Mouse (Mus musculus) central nervous system, embryonic 11.5 days (tissue): ENCODE results near the gene Gm21170. TPM values are rescaled to one million over a fixed set of nuclear protein-coding genes. Genes with fewer than 3 reads are reported as not detected.

Experiments used
- polyA plus RNA-seq: library from polyadenylated mRNA; depleted of rRNA; stranded (reverse); fragments of >200 nt; gene quantifications from 2 replicates; pipeline ENCODE4 v1.2.3, GENCODE M21; 2012; rRNA removed

The Gm21170 gene
- polyA plus RNA-seq: not detected in 2 replicates

DNA sequence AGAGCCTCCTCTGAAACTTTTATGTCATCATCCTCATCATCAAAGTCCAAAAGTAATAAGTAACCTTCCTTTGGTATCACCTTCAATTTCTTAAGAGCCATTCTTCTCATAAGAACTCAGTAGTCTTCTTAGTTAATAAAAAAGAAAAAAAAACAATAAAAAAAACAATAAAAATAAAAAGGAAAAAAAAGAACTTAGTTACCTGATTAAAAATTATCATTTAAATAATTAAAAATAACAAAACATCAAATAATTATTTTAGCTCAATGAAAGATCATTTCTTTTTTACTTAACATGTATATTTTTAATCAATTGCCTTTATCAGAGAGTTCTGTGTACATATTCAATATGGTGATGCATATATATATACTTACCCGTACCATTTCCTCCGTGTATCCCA lies at the start of gene Gm21170:
Gene Gm21170, minus strand, starts transcription at position 101 of the 400 bp plus-strand sequence.

Other genes with a start within 250 kb of the Gm21170 start
- not detected in 2 replicates for gene Gm21256, start 240.1 kb downstream of the Gm21170 start, polyA plus RNA-seq